Mouse (Mus musculus): Measurements from ENCODE around the gene Grik4.

Gene Grik4

GRCm38 (mm10) chr9:42490589-42491382 is 453.5 kb downstream of the Grik4 start:
- no peak for DNase-seq (ENCODE audit: low spot score in 2 of 2)

- DNase-seq (ENCODE audit: low spot score in 2 of 2) = no peak
Observed at GRCm38 (mm10) chr9:42488071-42488470, 456.2 kb downstream of the Grik4 start.

GRCm38 (mm10) chr9:42486913-42487312 is 457.4 kb downstream of the Grik4 start:
- no peak for DNase-seq (ENCODE audit: low spot score in 2 of 2)

GRCm38 (mm10) chr9:42484667-42485066 is 459.6 kb downstream of the Grik4 start:
- no peak for DNase-seq (ENCODE audit: low spot score in 2 of 2)

GRCm38 (mm10) chr9:42482944-42483343 is 461.3 kb downstream of the Grik4 start:
- no peak for DNase-seq (ENCODE audit: low spot score in 2 of 2)

GRCm38 (mm10) chr9:42476166-42476565 is 468.1 kb downstream of the Grik4 start:
- no peak for DNase-seq (ENCODE audit: low spot score in 2 of 2)

- DNase-seq (ENCODE audit: low spot score in 2 of 2) = no peak
Observed at GRCm38 (mm10) chr9:42474244-42474643, 470.0 kb downstream of the Grik4 start.

GRCm38 (mm10) chr9:42471921-42472747 is 472.2 kb downstream of the Grik4 start:
- peak; percentile 90 to 91 for DNase-seq (ENCODE audit: low spot score in 2 of 2)

- DNase-seq (ENCODE audit: low spot score in 2 of 2) = peak in 1 of 2 experiments; percentile 16
Observed at GRCm38 (mm10) chr9:42471214-42471613, 473.1 kb downstream of the Grik4 start.

- no peak for DNase-seq (ENCODE audit: low spot score in 2 of 2)
Observed at GRCm38 (mm10) chr9:42469323-42469722, 475.0 kb downstream of the Grik4 start.

- DNase-seq (ENCODE audit: low spot score in 2 of 2) = no peak
Observed at GRCm38 (mm10) chr9:42468360-42468759, 475.9 kb downstream of the Grik4 start.
